Mouse (Mus musculus): ENCODE results near the gene Prss57. TPM values are rescaled to one million over a fixed set of nuclear protein-coding genes. Genes with fewer than 3 reads are reported as not detected.

The Prss57 gene
- not detected for total RNA-seq (2021)

GRCm38 (mm10) chr10:79790861-79791260, at the start of gene Prss57:
Gene Prss57 (minus strand): TSS chr10:79790961.
- no peak for DNase-seq
- intact Hi-C loops (cut with DNase I) = no loop called here

- no peak for DNase-seq
- intact Hi-C loops (cut with DNase I) = no loop called here
These were observed 49.3 kb upstream of the Prss57 start for GRCm38 (mm10) chr10:79840091-79840490.

DNA sequence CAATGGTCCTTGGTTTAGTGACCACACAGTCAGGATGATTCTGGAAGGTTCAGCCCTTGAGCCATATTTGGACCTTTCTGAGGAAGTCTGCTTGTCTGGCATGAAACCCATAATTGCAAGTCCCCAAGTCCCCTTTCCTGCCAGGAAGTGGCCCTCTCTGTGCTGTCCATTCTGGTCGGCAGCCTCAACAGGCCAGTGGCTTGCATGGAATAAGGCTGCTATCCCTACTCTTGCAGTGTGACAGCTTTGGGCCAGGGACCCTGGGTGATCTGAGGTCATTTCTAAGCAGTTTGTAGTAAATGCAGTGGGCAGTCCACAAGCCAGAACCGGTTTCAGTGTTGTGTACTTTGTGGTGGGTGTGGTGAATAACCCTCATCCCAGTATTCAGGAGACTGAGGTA, 47.4 kb upstream of the Prss57 start:
- no peak for DNase-seq
- intact Hi-C loops (cut with DNase I) = loop anchor here (5.0 kb wide), 1 partner anchor 44 kb away; no protein-coding TSS in a partner anchor

- no peak for DNase-seq
- intact Hi-C loops (cut with DNase I) = loop anchor here (5.0 kb wide), 1 partner anchor 45 kb away; no protein-coding TSS in a partner anchor
These were observed 46.2 kb upstream of the Prss57 start for GRCm38 (mm10) chr10:79836918-79837317.

GRCm38 (mm10) chr10:79834769-79835398, 44.1 kb upstream of the Prss57 start:
- intact Hi-C loops (cut with DNase I) = loop anchor here (1.0 to 5.0 kb wide), 4 partner anchors 32 to 124 kb away; no protein-coding TSS in a partner anchor
- peak; percentile 81 to 88 for DNase-seq

- DNase-seq = no peak
- intact Hi-C loops (cut with DNase I) = loop anchor here (5.0 kb wide), 1 partner anchor 35 kb away; no protein-coding TSS in a partner anchor
These were observed 42.0 kb upstream of the Prss57 start for GRCm38 (mm10) chr10:79832786-79833181.

DNA sequence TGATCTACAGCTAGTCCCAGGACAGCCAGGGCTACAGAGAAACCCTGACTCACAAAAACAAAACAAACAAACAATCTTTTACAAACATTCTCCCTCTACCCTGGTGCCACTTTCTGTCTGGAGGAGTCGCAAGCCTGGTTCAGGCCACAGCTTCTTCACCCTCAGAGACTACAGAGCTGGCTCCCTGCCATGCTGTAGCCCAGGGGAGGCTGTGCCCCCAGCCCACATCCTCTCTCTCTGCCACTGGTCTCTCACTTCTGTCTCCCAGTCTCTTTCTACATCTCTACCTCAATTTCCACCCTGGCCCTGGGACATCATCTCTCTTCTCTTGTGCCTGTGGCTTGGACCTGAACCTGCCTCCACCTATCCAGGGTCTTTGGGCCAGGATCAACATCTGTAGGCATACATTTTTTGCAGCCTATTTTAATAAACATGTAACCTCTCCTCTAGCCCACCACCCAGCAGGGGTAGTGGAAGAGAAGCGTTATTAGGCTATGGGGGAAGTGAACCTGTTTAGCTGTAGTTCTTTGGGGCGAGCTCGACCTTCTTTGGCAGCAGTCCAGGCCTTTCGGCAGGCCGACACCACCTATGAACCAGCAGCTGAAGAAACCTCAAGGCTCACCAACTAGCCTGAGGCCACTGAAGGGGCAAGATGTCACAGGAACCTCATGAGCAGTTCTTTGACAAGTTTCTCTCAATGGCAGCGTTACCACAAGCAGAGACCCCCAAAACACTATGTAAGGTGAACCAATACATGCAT, 41.4 kb upstream of the Prss57 start:
- DNase-seq = no peak
- intact Hi-C loops (cut with DNase I) = loop anchor here (5.0 kb wide), 1 partner anchor 35 kb away; no protein-coding TSS in a partner anchor

DNA sequence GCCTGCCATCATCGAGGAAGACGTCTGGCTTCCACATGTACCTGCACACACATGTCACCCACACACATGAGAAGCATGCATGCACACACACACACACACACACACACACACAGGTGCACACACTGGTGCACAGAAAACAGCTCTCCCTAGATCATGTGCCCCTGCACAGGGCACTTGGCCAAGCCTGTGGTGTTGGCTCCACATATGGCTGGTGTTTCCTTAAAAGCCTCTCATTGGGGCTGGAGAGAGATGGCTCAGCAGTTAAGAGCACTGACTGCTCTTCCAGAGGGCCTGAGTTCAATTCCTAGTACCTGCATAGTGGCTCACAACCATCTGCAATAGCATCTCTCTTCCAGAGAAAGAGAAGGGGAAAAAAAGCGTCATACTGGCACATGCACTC, 40.8 kb upstream of the Prss57 start:
- intact Hi-C loops (cut with DNase I) = loop anchor here (5.0 kb wide), 1 partner anchor 36 kb away; no protein-coding TSS in a partner anchor
- no peak for DNase-seq

GRCm38 (mm10) chr10:79824413-79824812, 33.7 kb upstream of the Prss57 start:
- peak; percentile 40 to 54 for DNase-seq
- intact Hi-C loops (cut with DNase I) = no loop called here

GRCm38 (mm10) chr10:79823011-79823410, 32.2 kb upstream of the Prss57 start:
- no peak for DNase-seq
- intact Hi-C loops (cut with DNase I) = no loop called here

DNA sequence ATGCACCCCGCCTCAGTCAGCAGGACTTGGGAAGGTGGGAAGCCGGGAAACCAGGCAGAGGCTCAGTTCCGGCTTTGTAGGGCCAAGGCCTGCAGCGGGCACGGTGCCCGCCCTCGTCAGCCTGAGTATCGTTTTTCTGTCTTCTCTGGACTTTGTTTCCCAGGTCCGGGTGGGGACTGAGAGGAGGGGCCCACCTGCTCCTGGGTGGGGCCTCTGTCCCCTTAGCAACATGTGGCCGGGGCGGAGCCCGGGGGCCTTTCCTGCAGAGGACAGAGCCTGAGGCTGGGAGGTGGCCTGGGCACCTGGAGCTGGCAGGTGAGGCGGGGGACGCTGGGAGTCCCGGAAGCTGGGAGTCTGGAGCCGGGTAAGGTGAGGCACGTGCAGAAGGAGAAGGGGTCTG, 31.6 kb upstream of the Prss57 start:
- DNase-seq = no peak

GRCm38 (mm10) chr10:79821731-79822130, 31.0 kb upstream of the Prss57 start:
- intact Hi-C loops (cut with DNase I) = no loop called here
- no peak for DNase-seq

More for the DNA sequence above, 31.6 kb upstream of the Prss57 start:
- intact Hi-C loops (cut with DNase I) = no loop called here

DNA sequence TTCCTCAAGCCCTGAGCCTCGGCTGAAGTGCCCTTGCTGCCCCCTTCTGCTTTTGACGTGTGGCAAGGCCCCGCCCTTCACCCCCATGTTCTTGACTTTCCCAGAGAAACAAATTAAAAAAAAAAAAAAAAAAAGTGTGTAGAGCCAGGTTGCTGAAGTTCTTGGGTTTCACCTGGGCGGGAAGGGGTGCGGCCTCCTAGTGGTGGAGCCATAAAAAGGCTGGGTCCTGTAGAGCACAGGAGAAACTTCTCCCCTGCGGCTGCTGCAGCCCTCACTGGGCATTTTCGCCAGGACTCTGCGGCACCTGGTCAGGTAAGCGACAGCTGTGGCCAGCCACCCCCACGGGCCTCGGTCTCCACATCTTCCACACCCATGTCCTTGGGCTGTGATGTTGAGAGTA, 30.0 kb upstream of the Prss57 start, which contains the start of gene Misp:
Misp (plus strand) TSS at position 208 of the 400 bp plus-strand sequence.
- intact Hi-C loops (cut with DNase I) = no loop called here
- DNase-seq = no peak

GRCm38 (mm10) chr10:79820277-79820676, 29.5 kb upstream of the Prss57 start:
- intact Hi-C loops (cut with DNase I) = no loop called here
- no peak for DNase-seq

DNA sequence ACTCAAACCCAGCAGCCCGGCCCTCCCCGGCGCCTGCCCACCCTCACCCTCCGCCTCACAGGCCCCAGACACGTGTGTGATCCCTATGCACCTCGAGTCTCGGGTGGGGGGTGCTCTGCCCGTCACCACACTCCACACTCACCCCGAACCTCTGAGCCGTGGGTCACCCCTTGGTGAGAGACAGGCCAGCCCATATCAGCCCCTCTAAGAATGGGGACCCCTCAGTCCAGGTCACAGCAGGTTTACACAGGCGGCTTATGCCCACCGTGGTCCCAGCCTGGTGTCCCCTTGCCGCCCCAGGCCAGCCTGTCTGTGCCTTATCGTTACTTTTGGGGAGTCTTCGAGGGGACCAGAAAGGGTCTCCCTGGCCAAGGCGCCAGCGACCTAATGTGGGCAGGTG, 28.8 kb upstream of the Prss57 start:
- intact Hi-C loops (cut with DNase I) = loop anchor here (5.0 kb wide), 1 partner anchor 37 kb away; no protein-coding TSS in a partner anchor

GRCm38 (mm10) chr10:79818225-79818624, 27.5 kb upstream of the Prss57 start:
- intact Hi-C loops (cut with DNase I) = loop anchor here (5.0 kb wide), 1 partner anchor 36 kb away; no protein-coding TSS in a partner anchor

More for the DNA sequence above, 28.8 kb upstream of the Prss57 start:
- no peak for DNase-seq

GRCm38 (mm10) chr10:79817111-79817510, 26.4 kb upstream of the Prss57 start:
- no peak for DNase-seq
- intact Hi-C loops (cut with DNase I) = loop anchor here (5.0 kb wide), 1 partner anchor 35 kb away; no protein-coding TSS in a partner anchor

More at GRCm38 (mm10) chr10:79818225-79818624, 27.5 kb upstream of the Prss57 start:
- no peak for DNase-seq

DNA sequence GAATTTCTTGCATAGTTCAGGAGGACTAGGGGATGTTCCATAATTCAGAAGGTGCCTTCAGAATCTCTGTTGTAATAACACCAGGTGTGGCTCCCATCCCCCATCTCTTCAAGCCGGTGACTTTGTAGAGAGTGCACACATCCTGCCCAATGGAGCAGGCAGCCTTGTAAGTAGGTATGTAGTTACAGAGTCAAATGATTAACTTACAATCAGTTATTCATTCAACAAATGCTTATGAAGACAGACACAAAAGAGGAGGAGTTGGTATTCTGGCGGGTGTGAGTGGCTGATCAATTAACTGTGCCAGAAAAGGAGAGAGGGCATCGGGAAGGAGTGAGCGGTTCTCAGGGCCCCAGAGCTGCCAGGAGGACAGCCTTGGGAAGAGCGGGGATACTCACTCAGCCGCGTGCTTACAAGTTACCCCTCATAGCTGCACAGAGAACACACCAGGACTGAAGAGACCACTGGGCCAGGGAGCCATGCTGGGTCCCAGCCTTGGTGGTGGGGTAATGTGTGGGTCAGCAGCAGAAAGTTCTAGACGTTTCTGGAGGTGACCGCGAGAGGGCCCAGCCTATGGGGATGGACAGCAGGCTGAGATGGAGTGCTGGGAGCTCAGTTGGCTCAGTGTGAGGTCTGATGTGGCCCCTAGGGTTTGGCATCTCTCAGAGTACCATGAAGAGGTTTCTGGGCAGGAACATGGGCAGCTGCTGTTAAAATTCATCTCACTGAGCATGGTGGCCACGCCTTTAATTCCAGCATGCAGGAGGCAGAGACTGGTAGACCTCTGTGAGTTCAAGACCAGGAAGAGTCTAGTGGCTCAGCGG, 25.1 kb upstream of the Prss57 start:
- intact Hi-C loops (cut with DNase I) = loop anchor here (5.0 kb wide), 1 partner anchor 34 kb away; no protein-coding TSS in a partner anchor
- no peak for DNase-seq

- intact Hi-C loops (cut with DNase I) = no loop called here
- no peak for DNase-seq
These were observed 23.6 kb upstream of the Prss57 start for GRCm38 (mm10) chr10:79814271-79814842.

All from heart, postnatal 10 days (tissue).